Mouse (Mus musculus): ENCODE results near the gene Nol7.

- TF ChIP-seq CTCF (IDR thresholded peaks at IDR 0.05; ENCODE audit: low read depth) (no peak), EP300 (IDR thresholded peaks at IDR 0.05; ENCODE audit: low read depth) (no peak)
Observed at GRCm38 (mm10) chr13:43354362-43354761, 43.8 kb upstream of the Nol7 start.
